Mouse (Mus musculus): ENCODE results near the gene Ppp1r14c.

- no peak for TF ChIP-seq EP300 (IDR thresholded peaks at IDR 0.05; ENCODE audit: insufficient read depth, low read depth, low read length)
- no peak for TF ChIP-seq POLR2A (IDR thresholded peaks at IDR 0.05; ENCODE audit: insufficient read depth, low read depth, low read length)
- no peak for TF ChIP-seq CTCF (IDR thresholded peaks at IDR 0.05)
These were observed 87.1 kb downstream of the Ppp1r14c start for GRCm38 (mm10) chr10:3452822-3453475.
